Mouse (Mus musculus) 3T3-L1 (cell line): ENCODE measurements around the gene Iqsec2.
A peak's percentile ranks its signal among the peaks of the same experiment; 100 is the strongest.

ENCODE experiments used
- DNase-seq: peaks from one replicate; pipeline ENCODE4 v3.0.0-alpha.2; 2015; ENCODE audit warnings: low read depth, low spot score

The Iqsec2 gene

DNA sequence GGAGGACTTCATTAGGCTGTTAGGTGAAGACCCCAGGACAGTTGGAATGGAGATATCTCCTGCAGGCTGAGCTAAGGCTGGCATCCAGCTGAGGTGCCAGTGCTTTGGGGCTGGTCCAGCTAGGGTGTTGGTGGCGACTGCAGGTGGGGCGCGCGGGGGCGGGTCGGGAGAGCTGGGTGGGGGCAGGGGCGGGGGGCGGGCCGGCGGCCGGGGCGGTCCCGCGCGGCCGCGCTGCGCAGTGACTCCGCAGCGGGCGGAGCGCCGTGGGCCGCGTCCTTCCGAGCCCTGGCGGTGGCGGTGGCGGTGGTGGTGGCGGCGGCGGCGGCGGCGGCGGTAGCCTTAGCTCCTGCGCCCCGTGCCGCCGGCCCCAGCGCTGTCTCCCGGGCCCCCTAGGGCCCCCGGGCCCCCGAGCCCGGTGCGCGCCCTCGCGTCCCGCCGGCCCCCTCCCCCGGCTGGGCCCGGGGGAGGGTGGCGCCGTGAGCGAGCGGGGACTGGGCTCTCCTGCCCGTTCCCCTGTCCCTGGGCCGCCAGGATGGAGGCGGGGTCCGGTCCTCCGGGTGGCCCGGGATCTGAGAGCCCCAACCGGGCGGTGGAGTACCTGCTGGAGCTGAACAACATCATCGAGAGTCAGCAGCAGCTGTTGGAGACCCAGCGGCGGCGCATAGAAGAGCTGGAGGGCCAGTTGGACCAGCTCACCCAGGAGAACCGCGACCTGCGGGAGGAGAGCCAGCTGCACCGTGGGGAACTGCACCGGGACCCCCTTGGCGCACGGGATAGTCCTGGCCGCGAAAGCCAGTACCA lies at the start of gene Iqsec2:
TSS of gene Iqsec2 (plus strand) at position 328 of the 801 bp plus-strand sequence.
- DNase-seq = no peak

DNA sequence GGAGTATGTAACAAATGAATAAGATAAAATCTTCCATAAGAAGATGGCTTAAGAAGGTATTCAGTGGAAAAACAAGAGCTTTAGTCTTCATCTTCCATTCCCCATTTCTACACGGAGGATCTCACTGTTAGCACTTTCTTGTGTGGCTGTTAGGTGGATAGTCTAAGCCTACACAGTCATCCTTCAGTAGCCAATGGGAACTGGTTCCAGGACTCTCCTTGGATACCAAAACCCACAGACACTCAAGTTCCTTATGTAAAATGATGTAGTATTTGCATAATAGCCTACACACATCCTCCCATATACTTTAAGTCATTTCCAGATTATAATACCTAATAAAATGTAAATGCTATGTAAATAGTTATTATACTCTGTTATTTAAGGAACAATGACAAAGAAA lies 46.5 kb upstream of the Iqsec2 start:
- DNase-seq = no peak

DNA sequence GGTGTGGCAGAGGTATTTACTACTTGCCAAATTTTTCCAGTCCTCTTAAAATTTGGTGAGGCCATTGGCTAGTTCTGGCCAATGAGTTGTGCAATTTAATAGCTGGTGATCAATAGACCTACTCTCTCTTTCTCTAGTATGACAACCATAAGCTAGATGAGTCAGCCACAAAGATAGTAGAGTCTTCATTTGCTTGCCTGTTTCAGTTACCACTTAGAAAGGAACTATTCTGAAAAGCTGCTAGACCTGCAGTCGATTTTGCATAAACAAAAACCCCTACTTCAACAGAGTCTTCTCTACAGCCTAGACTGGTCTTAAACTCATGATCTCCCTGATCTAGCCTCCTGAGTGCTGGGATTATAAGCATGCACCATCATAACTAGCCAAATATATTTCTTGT lies 22.4 kb upstream of the Iqsec2 start:
- no peak for DNase-seq

DNA sequence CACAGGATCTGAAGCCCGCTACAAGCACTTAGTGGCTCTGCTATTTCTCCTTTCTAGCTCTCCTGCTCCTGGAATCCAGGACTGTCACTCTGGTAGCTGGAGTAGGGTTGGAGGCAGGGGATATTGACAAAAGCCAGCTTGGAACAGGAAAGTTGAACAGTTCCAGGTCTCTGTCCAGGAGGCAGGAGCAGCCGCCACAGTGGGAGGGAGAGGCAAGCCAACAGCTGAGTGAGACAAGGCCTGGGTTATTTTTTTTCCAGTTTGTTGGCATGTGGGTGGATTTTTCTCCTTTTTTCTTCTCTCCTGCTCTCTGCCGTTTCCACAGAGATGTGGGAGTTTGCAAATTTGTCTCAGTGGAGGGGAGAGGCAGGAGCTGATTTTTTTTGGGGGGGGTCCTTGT lies 13.3 kb upstream of the Iqsec2 start:
- no peak for DNase-seq

DNA sequence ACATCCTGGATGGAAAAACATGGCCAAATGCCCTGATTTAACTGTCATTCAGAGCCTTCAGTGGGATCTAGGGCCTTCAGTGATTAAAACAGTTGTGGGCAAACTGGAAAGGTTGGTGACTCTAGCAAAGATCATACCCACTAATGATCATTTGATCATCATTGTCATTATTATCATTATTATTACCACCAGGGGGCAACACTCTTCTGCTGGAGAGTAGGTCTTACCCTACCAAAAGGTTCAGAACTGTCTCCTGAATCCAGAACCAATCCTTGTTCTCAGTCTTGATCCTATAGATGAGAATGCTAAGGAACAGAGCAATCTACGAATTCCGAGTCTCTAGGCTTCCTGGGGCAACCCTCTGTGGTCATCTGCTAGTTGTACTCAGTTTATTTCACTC lies 12.0 kb upstream of the Iqsec2 start:
- no peak for DNase-seq

DNA sequence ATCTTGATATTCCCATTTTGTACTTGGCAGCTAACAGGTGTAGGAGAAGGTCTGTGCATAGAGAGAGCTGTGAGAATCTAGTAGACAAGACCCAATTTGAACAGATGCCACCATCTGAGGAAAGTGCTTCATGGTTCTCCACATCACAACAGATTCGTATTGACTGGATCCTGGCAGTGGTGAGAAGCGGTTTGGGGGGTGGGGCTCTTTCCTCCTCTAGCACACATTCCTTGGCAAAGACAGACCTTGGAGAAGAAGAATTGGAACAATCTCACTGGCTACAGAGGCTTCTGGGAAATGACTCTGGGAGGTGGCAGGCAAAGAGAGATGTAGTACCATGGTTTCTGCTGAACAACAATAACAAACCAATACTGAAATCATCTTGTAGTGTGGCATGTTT lies 8.9 kb upstream of the Iqsec2 start:
- no peak for DNase-seq

DNA sequence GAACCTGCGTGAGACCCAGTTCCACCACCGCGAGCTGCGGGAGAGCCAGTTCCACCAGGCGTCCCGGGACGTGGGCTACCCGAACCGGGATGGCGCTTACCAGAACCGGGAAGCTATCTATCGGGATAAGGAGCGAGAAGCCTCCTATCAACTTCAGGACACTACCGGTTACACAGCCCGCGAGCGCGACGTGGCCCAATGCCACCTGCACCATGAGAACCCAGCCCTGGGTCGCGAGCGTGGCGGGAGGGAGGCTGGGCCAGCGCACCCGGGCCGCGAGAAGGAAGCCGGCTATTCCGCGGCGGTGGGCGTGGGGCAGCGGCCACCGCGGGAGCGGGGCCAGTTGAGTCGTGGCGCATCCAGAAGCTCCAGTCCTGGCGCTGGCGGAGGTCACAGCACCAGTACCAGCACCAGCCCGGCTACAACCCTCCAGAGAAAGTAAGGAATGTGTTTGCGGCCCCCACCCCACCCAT lies 710 bp downstream of the Iqsec2 start:
- DNase-seq = no peak

DNA sequence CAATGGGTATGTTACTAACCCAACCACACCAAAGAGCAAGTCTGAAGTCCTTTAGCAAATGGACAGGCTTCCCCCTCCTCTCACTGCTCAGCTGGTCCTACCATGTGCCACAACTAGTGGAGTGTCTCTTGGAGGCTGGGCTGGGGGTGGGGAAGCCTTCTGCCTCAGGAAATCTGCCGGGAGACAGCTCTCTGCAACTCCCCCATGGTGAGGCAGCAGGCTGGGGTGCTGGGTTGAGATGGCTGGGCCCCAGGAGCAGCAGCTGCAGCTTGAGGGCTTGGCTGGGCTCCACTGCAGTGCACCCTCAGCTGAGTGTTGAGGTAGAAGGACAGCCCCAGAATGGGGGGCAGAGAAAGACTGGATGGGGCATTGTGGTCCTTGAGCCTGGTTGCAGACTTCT lies 2.1 kb downstream of the Iqsec2 start:
- no peak for DNase-seq

DNA sequence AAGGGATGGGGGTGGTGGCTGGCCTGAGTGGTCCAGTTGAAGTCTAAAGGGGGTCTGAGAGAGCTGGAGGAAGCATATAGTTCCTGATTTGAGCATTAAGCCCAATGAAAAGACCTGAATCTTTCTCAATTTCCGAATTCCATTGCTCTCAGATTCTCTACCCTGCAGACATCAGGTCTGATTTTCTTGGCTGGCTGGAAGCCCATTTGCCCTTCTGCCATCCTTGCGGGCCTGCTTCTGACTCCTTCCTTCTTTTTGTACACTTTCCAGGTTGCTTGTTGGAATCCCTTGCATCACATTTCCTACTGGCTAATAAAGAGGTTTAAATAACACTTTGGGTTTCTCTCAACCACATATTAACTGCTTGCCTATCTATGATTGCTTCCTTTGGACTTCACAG lies 2.6 kb downstream of the Iqsec2 start:
- no peak for DNase-seq

DNA sequence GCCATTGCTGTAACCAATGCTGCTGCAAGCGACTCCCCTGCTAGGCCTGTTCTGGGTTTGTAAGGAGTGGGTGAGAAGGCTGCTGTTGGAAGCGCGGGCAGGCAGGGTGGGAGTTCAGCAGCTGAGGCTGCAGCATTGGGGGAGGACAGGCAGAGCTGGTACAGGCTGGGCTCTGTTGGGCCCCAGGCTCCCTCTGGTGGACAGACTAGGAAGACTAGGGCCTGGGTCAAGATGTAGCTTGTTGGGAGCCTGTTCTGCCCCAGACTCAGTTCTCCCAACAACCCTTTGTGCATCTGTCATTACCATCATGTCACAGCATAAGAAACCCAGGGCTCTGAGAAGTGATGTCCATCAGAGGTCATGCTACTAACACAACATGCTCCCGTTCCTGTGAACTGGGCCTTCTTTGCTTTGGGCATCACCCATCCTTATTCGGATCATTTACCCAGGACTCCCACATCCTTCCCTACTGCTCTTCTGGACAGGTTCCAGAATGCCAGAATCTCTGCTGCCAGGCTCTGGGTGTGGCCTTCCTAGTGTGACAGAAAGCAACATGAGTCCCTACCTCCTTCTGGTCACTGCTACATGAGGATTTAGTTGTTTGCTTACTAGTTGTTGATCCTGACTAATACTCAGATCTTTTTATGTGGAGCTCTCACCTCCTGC lies 3.5 kb downstream of the Iqsec2 start:
- peak; percentile 74 for DNase-seq

DNA sequence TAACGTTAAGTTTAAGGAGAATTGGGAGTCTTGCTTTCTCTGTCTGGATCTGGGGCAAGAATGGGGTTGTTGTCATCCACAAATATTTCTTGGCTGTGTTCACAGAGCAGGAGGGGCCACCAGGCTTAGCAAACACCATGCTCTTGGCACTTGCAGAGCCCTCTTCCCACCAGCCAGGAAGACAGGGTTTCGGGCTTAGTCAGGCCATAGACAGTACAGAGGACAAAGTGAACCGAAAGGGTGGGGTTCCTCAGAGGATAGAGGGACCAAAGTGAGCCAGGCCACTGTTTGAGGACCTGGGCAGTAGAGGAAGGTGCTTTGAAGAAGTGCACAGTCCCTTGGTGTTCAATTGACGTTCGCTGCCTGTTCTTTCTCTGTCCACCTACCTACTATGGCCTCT lies 4.6 kb downstream of the Iqsec2 start:
- DNase-seq = no peak

DNA sequence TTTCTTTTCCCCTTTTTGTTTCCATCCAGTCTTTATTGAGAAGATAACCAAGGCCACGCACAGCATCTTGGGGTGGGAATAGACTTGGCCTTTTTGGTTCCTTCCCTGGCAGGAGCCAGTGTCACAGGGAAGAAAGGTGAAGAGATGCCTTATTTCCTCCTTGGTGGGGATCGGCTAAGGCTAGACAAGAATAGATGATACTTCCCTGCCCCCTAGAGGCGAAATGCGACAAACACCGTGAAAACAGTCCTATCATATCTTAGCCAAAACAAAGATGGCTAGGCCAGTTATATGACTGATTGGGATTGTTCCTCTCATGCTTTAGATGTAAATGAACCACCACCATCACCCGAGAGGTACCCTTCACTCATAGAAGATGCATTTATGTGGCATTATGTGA lies 7.6 kb downstream of the Iqsec2 start:
- DNase-seq = peak; percentile 79

DNA sequence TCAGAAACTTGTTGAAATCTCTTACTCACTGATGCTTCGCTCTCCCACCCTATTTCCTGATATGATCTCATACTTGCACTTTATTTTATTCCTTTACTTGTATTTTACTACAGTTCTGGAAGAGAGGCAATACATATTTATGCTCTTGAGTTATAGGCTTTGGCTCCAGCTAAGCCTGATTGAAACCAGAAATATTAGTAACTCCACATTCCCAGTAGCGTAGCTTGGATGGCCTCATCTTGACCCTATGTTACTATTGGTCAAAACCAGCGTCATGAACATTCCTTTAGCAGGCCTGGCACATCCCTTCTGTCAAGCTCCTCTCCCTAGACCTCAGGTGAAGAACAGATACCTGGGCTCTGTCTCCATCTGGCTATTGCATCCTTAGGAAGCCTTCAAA lies 14.2 kb downstream of the Iqsec2 start:
- DNase-seq = no peak

DNA sequence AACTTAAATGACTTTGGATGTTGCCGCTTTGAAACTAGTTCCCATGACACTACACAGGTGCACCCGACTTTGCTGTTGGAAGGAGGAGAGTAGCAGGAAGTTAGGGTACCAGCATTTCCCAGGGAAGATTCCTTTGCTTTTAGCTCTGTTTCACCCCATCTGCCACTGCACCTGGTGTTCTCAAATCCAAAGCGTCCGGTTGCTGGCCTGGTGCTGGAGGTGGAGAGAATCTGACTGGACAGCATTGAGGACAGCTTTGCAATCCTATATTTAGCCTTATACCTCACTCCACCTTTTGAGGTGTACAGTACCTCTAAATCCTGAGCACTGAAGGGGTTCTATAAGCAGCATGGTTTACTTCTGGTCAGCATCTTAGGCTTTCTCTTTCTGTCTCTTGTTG lies 17.3 kb downstream of the Iqsec2 start:
- no peak for DNase-seq

DNA sequence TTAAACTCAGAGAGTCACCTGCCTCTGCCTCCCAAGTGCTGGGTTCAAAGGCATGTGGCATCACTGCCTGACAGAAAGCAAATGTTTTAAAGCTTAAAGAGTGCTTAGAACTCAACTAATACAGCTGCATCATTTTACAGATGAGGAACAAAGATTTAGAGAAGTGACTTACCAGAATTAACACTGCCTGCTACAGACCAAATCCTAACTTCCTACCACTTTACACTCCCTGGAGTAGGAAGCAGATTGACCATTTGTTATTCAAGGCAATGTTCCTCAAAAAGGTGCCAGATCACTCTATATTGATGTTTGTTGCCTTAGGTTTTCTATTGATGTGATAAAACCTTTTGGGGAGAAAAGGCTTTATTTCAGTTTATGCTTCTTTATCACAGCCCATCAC lies 20.0 kb downstream of the Iqsec2 start:
- no peak for DNase-seq

DNA sequence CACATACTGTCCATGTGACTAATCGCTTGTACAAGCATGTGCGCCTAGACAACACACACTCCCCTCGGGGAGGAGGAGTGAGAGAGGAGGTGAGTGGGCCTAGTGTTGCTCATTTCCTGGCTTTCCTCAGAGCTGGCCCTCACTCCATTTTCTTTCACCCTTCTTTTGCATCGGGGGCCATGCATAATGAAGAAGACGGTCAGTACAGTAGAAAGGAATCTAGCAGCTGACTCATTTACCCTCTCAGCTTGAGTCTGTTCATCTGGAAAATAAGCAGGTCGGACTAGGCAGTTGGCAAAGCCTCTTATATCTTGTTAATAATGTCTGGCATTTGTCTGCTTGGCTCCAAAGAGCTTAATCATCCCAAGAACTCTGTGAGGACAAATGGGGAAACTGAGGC lies 22.1 kb downstream of the Iqsec2 start:
- no peak for DNase-seq

DNA sequence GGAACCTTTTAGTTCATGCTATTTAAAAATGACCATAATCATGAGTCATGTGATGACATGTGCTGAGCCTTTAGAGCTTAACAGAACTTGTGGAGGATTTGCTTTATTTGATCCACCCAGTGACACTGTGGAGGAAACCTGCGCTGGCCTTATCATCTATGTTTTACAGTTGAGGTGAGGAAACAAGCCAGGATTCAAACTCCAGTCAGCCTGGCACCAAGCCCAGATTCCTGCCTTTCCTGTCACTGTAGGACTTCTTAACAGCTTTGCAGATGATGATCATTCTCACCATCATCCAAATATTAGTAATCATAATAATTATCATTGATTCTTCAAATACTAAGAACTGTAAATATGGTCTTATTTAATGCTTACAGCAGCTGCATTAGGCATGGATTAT lies 24.5 kb downstream of the Iqsec2 start:
- DNase-seq = no peak

DNA sequence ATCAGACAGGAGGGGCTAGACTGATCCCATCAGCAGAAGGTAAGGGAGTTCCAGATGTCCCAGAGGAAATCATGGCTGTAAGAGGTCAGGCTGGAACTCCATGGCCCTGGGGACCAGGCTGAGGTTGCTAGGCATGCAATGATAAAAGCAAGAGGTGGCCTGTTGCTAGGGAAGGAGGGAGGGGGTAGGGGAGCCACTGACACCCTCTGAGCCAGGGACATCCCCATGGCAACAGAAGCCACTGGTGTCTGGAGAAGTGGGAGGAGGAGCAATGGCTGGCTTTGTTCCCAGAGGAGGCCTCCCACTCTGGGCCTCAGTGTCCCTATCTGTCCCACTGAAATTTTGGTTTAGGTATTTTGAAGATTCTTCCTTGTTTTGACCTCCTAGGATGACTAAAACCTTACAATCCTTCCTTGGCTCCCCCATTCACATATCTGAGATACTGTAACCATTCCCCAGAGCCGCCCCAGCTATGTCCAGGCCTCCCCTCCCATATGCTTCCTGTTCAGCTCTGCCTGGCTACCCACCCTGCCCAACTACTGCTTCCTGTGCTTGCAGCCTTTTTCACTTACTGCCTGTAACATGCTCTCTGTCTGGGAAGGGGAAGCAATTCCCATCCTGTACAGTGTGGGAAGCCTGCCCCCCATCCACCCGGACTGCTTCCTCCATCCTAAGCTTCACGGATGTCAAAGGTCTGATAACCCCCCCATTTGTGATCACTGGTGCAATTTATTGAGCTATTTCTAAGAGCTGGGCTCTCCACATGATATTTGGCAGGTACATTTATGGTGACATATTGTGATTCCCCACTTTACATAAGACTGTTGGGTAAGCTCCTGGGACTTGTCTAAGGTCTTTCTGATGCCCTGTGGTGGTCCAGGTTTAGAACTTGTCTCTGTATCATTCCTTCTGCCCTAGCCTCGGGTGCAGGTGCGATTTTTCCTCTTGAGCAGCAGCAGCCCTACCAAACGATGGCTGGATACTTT lies 27.3 kb downstream of the Iqsec2 start:
- DNase-seq = no peak

DNA sequence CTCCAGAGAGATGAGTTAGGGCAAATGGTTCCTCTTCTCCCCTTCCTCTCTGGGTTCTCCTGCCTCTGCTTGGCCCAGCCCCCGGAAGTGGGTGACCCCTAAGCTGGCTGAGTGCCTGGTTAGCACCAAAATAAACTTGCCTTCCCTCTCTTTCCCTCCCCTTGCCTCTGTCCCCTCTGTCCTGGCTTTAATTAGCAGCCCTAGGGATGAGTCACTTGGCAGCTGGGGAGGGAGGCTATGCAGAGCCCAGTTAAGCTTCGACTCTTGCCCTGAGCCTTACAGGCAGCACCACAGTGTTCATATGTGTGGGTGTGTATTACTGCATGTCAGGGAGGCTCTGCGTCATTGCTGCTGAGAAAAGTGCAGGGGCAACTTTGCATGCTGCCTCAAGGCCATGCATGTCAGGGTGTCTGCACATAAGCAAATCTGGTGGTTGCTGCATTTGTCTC lies 28.4 kb downstream of the Iqsec2 start:
- DNase-seq = peak; percentile 87

DNA sequence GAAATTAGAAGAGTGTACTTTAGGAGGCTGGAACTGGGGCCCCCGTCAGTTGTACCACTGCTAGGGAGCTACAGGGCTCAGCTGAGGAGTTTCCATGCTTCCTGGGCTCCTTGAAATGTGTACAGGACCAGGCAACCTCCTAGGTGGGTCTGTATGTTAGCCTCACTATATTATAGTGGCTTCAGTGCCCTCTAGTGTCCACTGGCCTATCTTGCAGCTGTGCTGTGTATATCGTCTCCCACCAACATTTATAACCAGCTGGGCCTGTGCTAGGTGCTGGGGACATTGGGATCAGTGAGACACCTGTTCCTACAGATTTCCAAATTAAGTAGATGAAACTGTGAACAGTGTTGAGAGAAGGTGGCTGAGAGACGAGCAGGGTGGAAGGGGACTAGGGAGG lies 31.2 kb downstream of the Iqsec2 start:
- peak; percentile 78 for DNase-seq

DNA sequence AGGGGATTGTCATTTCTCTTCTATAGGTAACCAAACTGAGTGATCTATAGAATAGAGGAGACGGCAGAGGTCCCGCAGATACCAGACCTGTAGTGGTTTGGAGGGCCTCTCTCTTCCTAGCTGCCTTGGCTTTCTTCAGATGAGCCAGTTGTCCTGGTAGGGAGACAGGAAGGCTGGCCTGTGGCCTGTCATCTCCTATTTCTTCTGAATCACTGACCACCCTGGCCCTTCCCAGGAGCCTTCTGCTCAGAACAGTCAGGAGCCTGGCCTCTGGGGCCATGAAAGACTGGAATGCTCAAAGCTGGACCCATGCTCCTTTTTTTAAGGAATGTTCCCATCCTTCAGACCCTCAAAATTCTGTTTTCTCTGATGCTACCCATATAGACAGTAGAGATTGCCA lies 33.8 kb downstream of the Iqsec2 start:
- DNase-seq = no peak
